In the genomic region with DNA sequence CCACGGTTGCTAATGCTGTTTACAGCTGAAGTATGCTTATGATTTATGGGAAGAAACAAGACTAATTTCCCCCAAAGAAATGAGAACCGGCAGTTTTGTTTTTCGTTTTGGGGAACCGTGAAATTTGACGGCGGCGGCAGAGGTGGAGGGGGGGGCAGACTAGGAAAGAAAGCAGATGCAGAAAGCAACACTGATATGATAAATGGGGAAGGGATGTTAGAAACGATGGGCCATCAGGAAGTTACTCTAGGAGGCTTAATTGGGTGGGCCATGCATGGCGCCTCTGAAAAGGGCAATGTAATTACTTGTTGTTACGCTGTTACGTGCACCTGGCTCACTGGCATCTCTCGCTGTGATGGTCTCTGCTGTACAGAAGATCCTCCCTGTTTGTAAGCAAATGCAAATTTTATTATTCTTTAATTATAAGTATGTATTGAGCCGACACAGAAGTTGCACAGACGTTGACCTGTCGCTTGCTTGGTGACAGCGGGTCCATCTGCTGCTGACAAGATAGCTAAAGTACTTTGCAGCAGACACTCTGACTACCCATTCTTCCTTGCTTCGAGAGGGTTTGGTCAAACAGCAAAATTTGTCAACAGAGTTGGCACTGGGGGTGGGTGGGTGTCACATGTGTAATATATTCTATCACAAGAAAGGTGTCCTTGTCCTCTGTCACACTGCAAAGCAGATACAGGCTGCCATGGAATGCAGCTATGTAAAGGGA, we compare ENCODE assay signal across 15 mouse cellular contexts. TPM values are rescaled to one million over a fixed set of nuclear protein-coding genes. Genes with fewer than 3 reads are reported as not detected.
DNase-seq lines count a peak whose midpoint lies in the region; ATAC-seq lines count a peak whose summit lies in the region.
"Had no signal": no experiment of that assay in that cellular context is flagged by ENCODE, and none has a peak within 500 bp of the region (broad histone marks: within the 10 kb centered on the region; RNA-seq: fewer than 3 reads in every experiment).

No protein-coding gene starts in this region.

- H3K4me3 ChIP-seq in neural tube, embryonic 11.5 days (ENCODE audit: low read depth, low read length), result no peak overlapping the region
- H3K4me3 ChIP-seq: erythroblast, embryonic 14.5 days; limb, embryonic 13.5 days had no signal

- no peak overlapping the region for H3K4me2 ChIP-seq in neural tube, embryonic 11.5 days (ENCODE audit: low read depth)
- H3K4me2 ChIP-seq: limb, embryonic 13.5 days had no signal

- H3K27me3 ChIP-seq in neural tube, embryonic 11.5 days (ENCODE audit: control insufficient read depth, insufficient read depth, low read length), result no peaks in the 10 kb centered on the region
- H3K27me3 ChIP-seq: limb, embryonic 13.5 days had no signal

- H3K9me3 ChIP-seq in neural tube, embryonic 11.5 days (ENCODE audit: control insufficient read depth, low read length), result no peaks in the 10 kb centered on the region

- peak; percentile 41 for DNase-seq in cerebellum, adult 9-11 months
- no peak for DNase-seq in cerebellum, adult 8-10 months
- peak; percentile 29 for DNase-seq in neural tube, embryonic 11.5 days (ENCODE audit: low spot score)
- no peak for DNase-seq in neural tube, embryonic 10.5 days (ENCODE audit: extremely low spot score, low spot score)
- DNase-seq in c-Kit-positive CD71-positive TER-119-positive erythroid progenitor cells, embryonic 14.5 days (ENCODE audit: low spot score), result no peak
- DNase-seq in layer of hippocampus, postnatal 10 days (ENCODE audit: low spot score in 2 of 2), result no peak
- DNase-seq: adrenal gland, adult 2 months; heart, postnatal 36 days; kidney, adult 18-20 months; kidney, postnatal 36 days; lung, adult 2 months had no signal

- no peak overlapping the region for H3K9ac ChIP-seq in neural tube, embryonic 11.5 days (ENCODE audit: low read length)
- H3K9ac ChIP-seq: limb, embryonic 13.5 days had no signal

- ATAC-seq in neural tube, embryonic 11.5 days (ENCODE audit: insufficient read depth, low FRiP score, low TSS enrichment), result 0 out of 2 replicates have a peak, but pooled peaks have one; percentile 20
- ATAC-seq in megakaryocyte progenitor cell, adult 5-6 weeks (replicated peaks; ENCODE audit: poor library complexity), result peak; percentile 46
- ATAC-seq in activated CD4-positive, CD25-positive, alpha-beta regulatory T cell, adult 4 months, result no peak

- H3K36me3 ChIP-seq in neural tube, embryonic 11.5 days (ENCODE audit: control insufficient read depth, insufficient read depth, low read length), result no peaks in the 10 kb centered on the region
- H3K36me3 ChIP-seq: limb, embryonic 13.5 days had no signal

- no peaks in the 10 kb centered on the region for H3K4me1 ChIP-seq in neural tube, embryonic 11.5 days (ENCODE audit: control insufficient read depth, insufficient read depth, low read length)
- H3K4me1 ChIP-seq: limb, embryonic 13.5 days had no signal

- 0 out of 2 replicates have a peak overlapping the region, but pooled peaks have one; percentile 44 for H3K27ac ChIP-seq in neural tube, embryonic 11.5 days (ENCODE audit: low read depth, low read length)
- H3K27ac ChIP-seq: limb, embryonic 13.5 days had no signal

- 62% methylated on average over 17 of the region's 17 CpGs for WGBS in neural tube, embryonic 11.5 days

RNA-seq across cellular contexts. Expression of gene Slc7a1, which starts 53.4 kb away (rescaled TPM):
- polyA plus RNA-seq in neural tube, embryonic 11.5 days (2014; fragmentation: Nextera tagmentation; extraction: Ambion mirVana), result 27.1 and 28.5 TPM in 2 replicates
- 36.0 and 37.7 TPM in 2 replicates for total RNA-seq in megakaryocyte progenitor cell, adult 5-6 weeks (2015)
- total RNA-seq in megakaryocyte progenitor cell, adult 5-6 weeks (2017), result 14.9 and 15.3 TPM in 2 replicates
- 10 to 100 TPM; 72.2 to 73.1 TPM for total RNA-seq in layer of hippocampus, postnatal 10 days (2021)
- 10 to 100 TPM; 11.9 to 13.0 TPM for polyA plus RNA-seq in activated CD4-positive, CD25-positive, alpha-beta regulatory T cell, adult 4 months (2017; shearing (Covaris generic))

Comparison
In these comparisons a context has a peak if more than half of its experiments do, and no peak if none do; other contexts are left out.
1. DNase-seq: peak in cerebellum, adult 9-11 months (single experiment) and neural tube, embryonic 11.5 days (single experiment); none in cerebellum, adult 8-10 months (single experiment), neural tube, embryonic 10.5 days (single experiment), c-Kit-positive CD71-positive TER-119-positive erythroid progenitor cells, embryonic 14.5 days (single experiment) and layer of hippocampus, postnatal 10 days (0 of 2).